Mouse (Mus musculus) ES-Bruce4 (cell line): ENCODE measurements around the gene Hist2h4. TPM values are rescaled to one million over a fixed set of nuclear protein-coding genes. Genes with fewer than 3 reads are reported as not detected.

Experiments used
- H3K27ac ChIP-seq: 2 replicates; pipeline ENCODE4 v1.5.1; 2012; ENCODE audit warnings: low read length, inconsistent platforms; ENCODE audit not compliant: insufficient read depth
- H3K27me3 ChIP-seq: 2 replicates; pipeline ENCODE4 v1.6.1; 2012; ENCODE audit warnings: mild to moderate bottlenecking, low read length, inconsistent platforms; ENCODE audit not compliant: control insufficient read depth, poor library complexity, insufficient read depth, severe bottlenecking
- H3K36me3 ChIP-seq: 2 replicates; pipeline ENCODE4 v1.6.1; 2012; ENCODE audit warnings: inconsistent platforms, mild to moderate bottlenecking, low read length, moderate library complexity; ENCODE audit not compliant: control insufficient read depth, poor library complexity, insufficient read depth, severe bottlenecking
- H3K4me1 ChIP-seq: one replicate; pipeline ENCODE4 v1.8.1; 2011; ENCODE audit warnings: low read length; ENCODE audit not compliant: control insufficient read depth, insufficient read depth
- H3K4me3 ChIP-seq: 2 replicates; pipeline ENCODE4 v1.5.1; 2011; ENCODE audit warnings: low read depth, mild to moderate bottlenecking, low read length
- H3K9ac ChIP-seq: 2 replicates; pipeline ENCODE4 v1.6.1; 2012; ENCODE audit warnings: low read depth, mild to moderate bottlenecking, inconsistent platforms; ENCODE audit not compliant: poor library complexity, severe bottlenecking
- H3K9me3 ChIP-seq: replicated peaks from 2 replicates; pipeline ENCODE4 v1.6.1; 2012; ENCODE audit warnings: mild to moderate bottlenecking, low read length, inconsistent platforms; ENCODE audit not compliant: control insufficient read depth, poor library complexity, insufficient read depth, severe bottlenecking
- CTCF ChIP-seq: IDR thresholded peaks from one replicate; pipeline ENCODE4 v1.8.1; 2011; ENCODE audit warnings: low read depth, low read length
- EP300 ChIP-seq: IDR thresholded peaks from 2 replicates; pipeline ENCODE4 v1.6.1; 2011; ENCODE audit warnings: low read depth, low read length; ENCODE audit not compliant: insufficient read depth
- POLR2A ChIP-seq: IDR thresholded peaks from one replicate; pipeline ENCODE4 v1.8.1; 2011; ENCODE audit warnings: low read length; ENCODE audit not compliant: insufficient read depth
- polyA plus RNA-seq: library from polyadenylated mRNA; stranded (reverse); fragments of >200 nt; gene quantifications from 2 replicates; pipeline ENCODE4 v1.2.4, GENCODE M21; 2011; ENCODE audit warnings: low read depth; ENCODE audit not compliant: missing spikeins, insufficient read depth, insufficient read length

Gene Hist2h4
- polyA plus RNA-seq, 1 experiment = 3.6 TPM

- Histone ChIP-seq H3K27ac (no peak overlapping the region), H3K9me3 (no peaks in the 10 kb centered on the region), H3K27me3 (no peaks in the 10 kb centered on the region), H3K9ac (no peak overlapping the region), H3K4me3 (no peak overlapping the region), H3K4me1 (no peaks in the 10 kb centered on the region), H3K36me3 (no peaks in the 10 kb centered on the region)
- TF ChIP-seq EP300 (no peak), CTCF (no peak), POLR2A (no peak)
Observed at GRCm38 (mm10) chr3:96266132-96266710, 3.1 kb upstream of the Hist2h4 start.

GRCm38 (mm10) chr3:96264404-96264949 lies 1.4 kb upstream of the Hist2h4 start:
- no peaks in the 10 kb centered on the region for H3K36me3 ChIP-seq
- no peaks in the 10 kb centered on the region for H3K27me3 ChIP-seq
- H3K27ac ChIP-seq = peak overlapping the region; percentile 92
- TF ChIP-seq POLR2A = no peak
- TF ChIP-seq CTCF = no peak
- no peak for TF ChIP-seq EP300
- H3K9me3 ChIP-seq = no peaks in the 10 kb centered on the region
- H3K4me3 ChIP-seq = peak overlapping the region; percentile 40
- peak overlapping the region; percentile 96 for H3K9ac ChIP-seq
- no peaks in the 10 kb centered on the region for H3K4me1 ChIP-seq

GRCm38 (mm10) chr3:96263558-96264403 lies 670 bp upstream of the Hist2h4 start:
- H3K4me3 ChIP-seq = peak overlapping the region; percentile 75
- TF ChIP-seq CTCF (no peak), POLR2A (no peak), EP300 (no peak)
- H3K36me3 ChIP-seq = no peaks in the 10 kb centered on the region
- no peaks in the 10 kb centered on the region for H3K9me3 ChIP-seq
- peak overlapping the region; percentile 96 for H3K9ac ChIP-seq
- H3K4me1 ChIP-seq = no peaks in the 10 kb centered on the region
- H3K27ac ChIP-seq = peak overlapping the region; percentile 92
- no peaks in the 10 kb centered on the region for H3K27me3 ChIP-seq

- H3K27me3 ChIP-seq = no peaks in the 10 kb centered on the region
- H3K4me3 ChIP-seq = peak overlapping the region; percentile 76
- no peaks in the 10 kb centered on the region for H3K36me3 ChIP-seq
- TF ChIP-seq POLR2A (peak; percentile 78), EP300 (0 out of 2 replicates have a peak, but pooled peaks have one; percentile 39), CTCF (no peak)
- no peaks in the 10 kb centered on the region for H3K9me3 ChIP-seq
- no peaks in the 10 kb centered on the region for H3K4me1 ChIP-seq
- H3K9ac ChIP-seq = peak overlapping the region; percentile 96
- peak overlapping the region; percentile 82 for H3K27ac ChIP-seq
Observed at GRCm38 (mm10) chr3:96262216-96262875, 765 bp downstream of the Hist2h4 start.

GRCm38 (mm10) chr3:96261623-96262022 lies 1.5 kb downstream of the Hist2h4 start:
- no peak for TF ChIP-seq CTCF
- no peak for TF ChIP-seq POLR2A
- no peak for TF ChIP-seq EP300
- no peaks in the 10 kb centered on the region for H3K9me3 ChIP-seq
- H3K27ac ChIP-seq = peak overlapping the region; percentile 82
- no peaks in the 10 kb centered on the region for H3K4me1 ChIP-seq
- no peaks in the 10 kb centered on the region for H3K27me3 ChIP-seq
- peak overlapping the region; percentile 96 for H3K9ac ChIP-seq
- H3K36me3 ChIP-seq = no peaks in the 10 kb centered on the region
- H3K4me3 ChIP-seq = peak overlapping the region; percentile 76
